Mouse (Mus musculus): Measurements from ENCODE around the gene Ppp5c. TPM values are rescaled to one million over a fixed set of nuclear protein-coding genes. Genes with fewer than 3 reads are reported as not detected.

The Ppp5c gene
- polyA plus RNA-seq, 1 experiment = 199 TPM

DNA sequence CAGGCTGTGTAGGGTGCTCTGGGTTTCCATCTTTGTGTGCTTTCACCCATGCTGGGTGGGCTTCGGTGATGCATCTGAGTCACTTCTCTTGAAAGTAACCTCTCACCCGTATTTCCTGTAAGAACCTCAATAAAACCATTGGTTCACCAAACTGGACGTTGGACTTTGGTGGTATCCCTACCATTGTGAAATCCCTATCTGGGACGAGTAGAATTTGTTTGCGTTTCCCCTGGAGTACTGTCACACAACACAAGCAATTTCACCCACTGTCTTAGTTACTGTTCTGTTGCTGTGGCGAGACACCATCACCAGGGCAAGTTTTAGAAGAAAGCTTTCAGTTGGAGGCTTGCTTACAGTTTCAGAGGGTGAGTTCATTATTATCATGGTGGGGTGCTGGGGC lies 59.3 kb downstream of the Ppp5c start:
- H3K4me1 ChIP-seq (ENCODE audit: control insufficient read depth, insufficient read depth, low read length) = no peaks in the 10 kb centered on the region
- no peaks in the 10 kb centered on the region for H3K27me3 ChIP-seq (replicated peaks; ENCODE audit: control insufficient read depth, insufficient read depth, low read length)
- no peak for DNase-seq
- H3K27ac ChIP-seq (ENCODE audit: insufficient read depth, low read depth, low read length) = no peak overlapping the region
- H3K36me3 ChIP-seq (ENCODE audit: control insufficient read depth, insufficient read depth, low read length) = no peaks in the 10 kb centered on the region
- TF ChIP-seq POLR2A (IDR thresholded peaks at IDR 0.05; ENCODE audit: low read depth, low read length) (no peak), CTCF (conservative IDR thresholded peaks at IDR 0.05; ENCODE audit: insufficient read depth, insufficient read length, low read depth, low read length) (no peak)
- 84% methylated on average over 6 of the region's 6 CpGs for WGBS
- H3K4me3 ChIP-seq (ENCODE audit: insufficient read depth, low read depth, low read length) = no peak overlapping the region

DNA sequence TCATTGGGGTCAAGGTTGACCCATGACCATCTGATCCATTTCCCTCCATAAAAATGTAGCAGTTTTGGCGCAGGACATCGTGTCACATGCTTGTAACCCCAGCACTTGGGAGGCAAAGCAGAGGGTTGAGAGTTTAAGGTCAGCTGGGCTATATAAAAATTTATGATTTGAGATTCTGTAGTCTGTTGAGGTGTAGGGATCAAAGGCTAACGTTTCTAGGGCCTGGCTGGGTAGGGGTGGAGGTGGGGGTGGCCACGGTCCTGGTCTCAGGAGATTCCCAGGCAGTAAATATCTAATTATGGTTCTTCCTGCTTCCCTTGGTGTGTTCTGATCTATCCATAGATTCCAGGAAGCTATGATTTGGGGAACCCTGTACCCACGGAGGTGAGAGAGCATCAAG lies 66.0 kb downstream of the Ppp5c start:
- no peak overlapping the region for H3K27ac ChIP-seq (ENCODE audit: insufficient read depth, low read depth, low read length)
- H3K4me3 ChIP-seq (ENCODE audit: insufficient read depth, low read depth, low read length) = no peak overlapping the region
- TF ChIP-seq CTCF (conservative IDR thresholded peaks at IDR 0.05; ENCODE audit: insufficient read depth, insufficient read length, low read depth, low read length) (no peak), POLR2A (IDR thresholded peaks at IDR 0.05; ENCODE audit: low read depth, low read length) (no peak)
- no peak for DNase-seq
- no peaks in the 10 kb centered on the region for H3K27me3 ChIP-seq (replicated peaks; ENCODE audit: control insufficient read depth, insufficient read depth, low read length)
- H3K4me1 ChIP-seq (ENCODE audit: control insufficient read depth, insufficient read depth, low read length) = no peaks in the 10 kb centered on the region
- 66% methylated on average over 5 of the region's 5 CpGs for WGBS
- no peaks in the 10 kb centered on the region for H3K36me3 ChIP-seq (ENCODE audit: control insufficient read depth, insufficient read depth, low read length)

DNA sequence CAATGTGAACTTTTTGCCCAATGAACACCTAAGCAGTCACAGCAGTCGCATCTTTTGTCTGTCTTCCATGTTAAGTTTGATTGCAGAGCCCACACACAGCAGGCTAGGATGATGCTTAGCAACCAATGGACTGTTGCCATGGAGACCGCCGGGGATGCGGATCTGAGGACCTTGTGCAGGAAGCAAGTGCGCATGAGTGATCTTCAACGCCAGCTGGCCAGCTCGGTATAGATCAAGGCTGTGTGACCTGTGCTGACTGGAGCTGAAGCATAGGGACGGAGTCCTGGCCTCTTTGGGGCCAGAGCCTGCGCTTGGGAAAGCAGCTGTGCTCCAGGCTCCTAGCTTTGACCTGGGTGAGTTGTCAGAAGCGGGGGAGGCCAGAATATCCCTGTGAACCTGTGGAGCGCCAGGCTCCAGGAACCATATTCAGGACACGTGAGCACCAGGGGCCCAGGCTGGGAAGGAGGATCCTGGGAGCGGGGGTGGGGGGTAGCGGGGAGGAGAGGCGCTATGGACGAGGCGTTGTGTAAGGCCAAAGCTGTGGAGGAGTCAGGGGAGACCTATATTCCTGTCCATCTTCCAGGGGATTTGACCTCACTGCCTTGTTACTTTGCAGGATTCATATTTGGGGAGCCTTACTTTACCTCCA lies 68.1 kb downstream of the Ppp5c start, which contains the start of gene Pnmal1:
TSS of gene Pnmal1 (plus strand) at position 141 of the 649 bp plus-strand sequence.
- H3K27me3 ChIP-seq (replicated peaks; ENCODE audit: control insufficient read depth, insufficient read depth, low read length) = no peaks in the 10 kb centered on the region
- H3K4me3 ChIP-seq (ENCODE audit: insufficient read depth, low read depth, low read length) = no peak within 1 kb of the TSS
- H3K27ac ChIP-seq (ENCODE audit: insufficient read depth, low read depth, low read length) = no peak within 1 kb of the TSS
- no peaks in the 10 kb centered on the region for H3K36me3 ChIP-seq (ENCODE audit: control insufficient read depth, insufficient read depth, low read length)
- WGBS = 13% methylated on average over 17 of the region's 17 CpGs
- TF ChIP-seq CTCF (conservative IDR thresholded peaks at IDR 0.05; ENCODE audit: insufficient read depth, insufficient read length, low read depth, low read length) (no peak), POLR2A (IDR thresholded peaks at IDR 0.05; ENCODE audit: low read depth, low read length) (no peak)
- H3K4me1 ChIP-seq (ENCODE audit: control insufficient read depth, insufficient read depth, low read length) = no peaks in the 10 kb centered on the region
- no peak for DNase-seq

DNA sequence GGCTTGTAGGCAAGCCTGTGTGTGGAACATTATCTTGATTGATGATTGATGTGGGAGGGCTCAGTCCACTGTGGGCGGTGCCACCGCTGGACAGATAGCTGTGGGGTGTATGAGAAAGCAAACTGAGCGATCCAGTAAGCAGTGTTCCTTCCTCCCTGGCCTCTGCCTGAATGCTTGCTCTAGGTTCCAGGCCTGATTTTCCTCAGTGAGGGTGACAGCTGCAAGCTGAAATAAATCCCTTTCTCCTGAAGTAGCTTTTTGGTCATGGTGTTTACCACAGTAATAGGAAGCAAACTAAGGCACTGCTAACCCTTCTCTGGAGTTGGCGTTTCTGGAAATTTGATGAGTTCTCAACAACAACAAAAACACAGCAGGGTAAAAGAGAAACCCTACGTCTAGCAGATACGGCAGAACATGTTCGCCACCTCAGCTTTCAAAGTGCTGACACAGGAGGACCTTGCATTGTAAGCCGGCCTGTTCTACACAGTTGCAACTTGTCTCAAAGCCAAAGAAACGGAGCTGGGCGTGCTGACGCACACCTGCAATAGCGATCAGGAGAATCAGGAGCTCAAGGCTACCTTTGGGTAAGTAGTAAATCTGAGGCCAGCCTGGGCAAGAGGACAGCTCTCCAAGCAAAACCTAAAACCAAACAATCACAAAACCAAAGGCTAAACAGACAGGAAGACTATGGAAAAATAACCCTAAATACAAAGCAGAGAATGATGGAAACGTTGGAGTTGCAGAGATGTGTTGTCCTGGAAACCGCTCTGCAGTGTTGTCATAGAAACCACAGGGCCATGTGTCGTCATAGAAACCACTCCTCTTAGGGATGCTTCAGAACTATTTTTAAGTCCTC lies 71.1 kb downstream of the Ppp5c start:
- Histone ChIP-seq H3K27me3 (replicated peaks; ENCODE audit: control insufficient read depth, insufficient read depth, low read length) (no peaks in the 10 kb centered on the region), H3K4me1 (ENCODE audit: control insufficient read depth, insufficient read depth, low read length) (no peaks in the 10 kb centered on the region), H3K36me3 (ENCODE audit: control insufficient read depth, insufficient read depth, low read length) (no peaks in the 10 kb centered on the region), H3K27ac (ENCODE audit: insufficient read depth, low read depth, low read length) (no peak overlapping the region), H3K4me3 (ENCODE audit: insufficient read depth, low read depth, low read length) (no peak overlapping the region)
- TF ChIP-seq CTCF (conservative IDR thresholded peaks at IDR 0.05; ENCODE audit: insufficient read depth, insufficient read length, low read depth, low read length) (no peak), POLR2A (IDR thresholded peaks at IDR 0.05; ENCODE audit: low read depth, low read length) (no peak)
- no peak for DNase-seq
- 55% methylated on average over 15 of the region's 15 CpGs for WGBS

DNA sequence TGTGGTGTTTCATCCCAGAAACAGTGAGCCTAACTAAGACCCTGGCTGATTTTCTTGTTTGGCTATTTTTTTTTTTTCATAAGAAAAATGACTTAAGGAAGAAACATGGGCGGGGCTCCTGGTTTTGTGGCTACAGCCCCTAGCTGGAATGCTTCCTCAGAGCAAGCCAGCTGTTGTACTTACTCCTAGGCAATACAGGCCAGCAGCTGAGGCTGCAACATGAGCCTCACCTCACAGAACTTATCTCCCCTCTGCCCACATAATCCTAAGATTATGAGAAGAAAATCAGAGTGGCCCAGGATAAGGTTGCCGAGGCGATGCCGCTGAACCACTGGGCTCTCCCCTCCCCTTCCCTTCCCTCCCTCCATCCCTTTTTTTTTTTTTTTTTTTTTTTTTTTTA lies 72.0 kb downstream of the Ppp5c start:
- Histone ChIP-seq H3K4me3 (ENCODE audit: insufficient read depth, low read depth, low read length) (no peak overlapping the region), H3K27me3 (replicated peaks; ENCODE audit: control insufficient read depth, insufficient read depth, low read length) (no peaks in the 10 kb centered on the region), H3K4me1 (ENCODE audit: control insufficient read depth, insufficient read depth, low read length) (no peaks in the 10 kb centered on the region), H3K36me3 (ENCODE audit: control insufficient read depth, insufficient read depth, low read length) (no peaks in the 10 kb centered on the region), H3K27ac (ENCODE audit: insufficient read depth, low read depth, low read length) (no peak overlapping the region)
- no peak for TF ChIP-seq CTCF (conservative IDR thresholded peaks at IDR 0.05; ENCODE audit: insufficient read depth, insufficient read length, low read depth, low read length)
- no peak for TF ChIP-seq POLR2A (IDR thresholded peaks at IDR 0.05; ENCODE audit: low read depth, low read length)
- DNase-seq = no peak
- 87% methylated on average over 4 of the region's 4 CpGs for WGBS

Other genes starting within 250 kb of the Ppp5c start
- gene Slc1a5, start 246.6 kb downstream of the Ppp5c start, polyA plus RNA-seq (2012; rRNA removed) = 74.6 and 95.2 TPM in 2 replicates
- 94.4 and 116 TPM in 2 replicates for gene Strn4, start 212.0 kb downstream of the Ppp5c start, polyA plus RNA-seq (2012; rRNA removed)
- gene Fkrp, start 211.2 kb downstream of the Ppp5c start, polyA plus RNA-seq (2012; rRNA removed) = 31.0 and 33.9 TPM in 2 replicates
- 18.3 and 23.3 TPM in 2 replicates for gene Prkd2, start 185.0 kb downstream of the Ppp5c start, polyA plus RNA-seq (2012; rRNA removed)
- gene Dact3, start 152.6 kb downstream of the Ppp5c start, polyA plus RNA-seq (2012; rRNA removed) = 5.5 and 7.5 TPM in 2 replicates
- 3.6 and 3.7 TPM in 2 replicates for gene Gng8, start 136.1 kb downstream of the Ppp5c start, polyA plus RNA-seq (2012; rRNA removed)
- 4.0 and 5.0 TPM in 2 replicates for gene Ptgir, start 121.4 kb downstream of the Ppp5c start, polyA plus RNA-seq (2012; rRNA removed)
- 305 and 325 TPM in 2 replicates for gene Calm3, start 103.8 kb downstream of the Ppp5c start, polyA plus RNA-seq (2012; rRNA removed)
- gene Pnmal2, start 83.2 kb downstream of the Ppp5c start, polyA plus RNA-seq (2012; rRNA removed) = 3.6 and 4.0 TPM in 2 replicates
- gene Pnmal1, start 68.2 kb downstream of the Ppp5c start, polyA plus RNA-seq (2012; rRNA removed) = 0.01 and 0.06 TPM in 2 replicates
- gene Gm42372, start 44.8 kb downstream of the Ppp5c start, polyA plus RNA-seq (2012; rRNA removed) = 0.08 TPM in 1 of 2 replicates, not detected in the other
- gene Ccdc8, start 35.2 kb downstream of the Ppp5c start, polyA plus RNA-seq (2012; rRNA removed) = 0.81 and 1.0 TPM in 2 replicates
- 0.92 and 0.95 TPM in 2 replicates for gene Hif3a, start 34.5 kb upstream of the Ppp5c start, polyA plus RNA-seq (2012; rRNA removed)
- gene Psg16, start 46.1 kb upstream of the Ppp5c start, polyA plus RNA-seq (2012; rRNA removed) = 0.05 TPM in 1 of 2 replicates, not detected in the other
- 0.11 and 0.14 TPM in 2 replicates for gene Ceacam3, start 122.4 kb upstream of the Ppp5c start, polyA plus RNA-seq (2012; rRNA removed)
- not detected in 2 replicates for gene Psg29, start 175.6 kb upstream of the Ppp5c start, polyA plus RNA-seq (2012; rRNA removed)